Mouse (Mus musculus) brain, embryonic 14.5 days (tissue): ENCODE data around the gene Ccdc9.

Source experiments
- CTCF ChIP-seq: fragments of 200-500 bp; IDR thresholded peaks from 2 replicates; pipeline ENCODE4 v1.5.1; 2012; ENCODE audit warnings: inconsistent platforms, mild to moderate bottlenecking, moderate library complexity, borderline replicate concordance; ENCODE audit not compliant: insufficient read depth, insufficient read length; ENCODE audit errors: extremely low read depth
- POLR2A ChIP-seq: fragments of 200-500 bp; IDR thresholded peaks from 2 replicates; pipeline ENCODE4 v1.6.1; 2012; ENCODE audit warnings: mild to moderate bottlenecking, inconsistent platforms, borderline replicate concordance; ENCODE audit not compliant: poor library complexity, insufficient read depth, insufficient read length, severe bottlenecking; ENCODE audit errors: extremely low read depth

- TF ChIP-seq CTCF (no peak), POLR2A (no peak)
Measured at GRCm38 (mm10) chr7:16284001-16284400, 2.6 kb downstream of the Ccdc9 start.
